Mouse (Mus musculus) layer of hippocampus, adult 9-10 months (tissue): ENCODE results near the gene Hsdl2.
A peak's percentile ranks its signal among the peaks of the same experiment; 100 is the strongest.
"Not testable (repeated sequence)": the region's sequence is repeated elsewhere in the genome, so short reads cannot be mapped to it uniquely, and the experiment has no call there.

Source experiments
- DNase-seq: peaks from one replicate; pipeline ENCODE4 v3.0.0; 2022; ENCODE audit warnings: low spot score

Gene Hsdl2

GRCm38 (mm10) chr4:59581314-59582185 lies at the start of gene Hsdl2:
Gene Hsdl2, plus strand, starts transcription at chr4:59581563.
- DNase-seq: peak; percentile 95

DNA sequence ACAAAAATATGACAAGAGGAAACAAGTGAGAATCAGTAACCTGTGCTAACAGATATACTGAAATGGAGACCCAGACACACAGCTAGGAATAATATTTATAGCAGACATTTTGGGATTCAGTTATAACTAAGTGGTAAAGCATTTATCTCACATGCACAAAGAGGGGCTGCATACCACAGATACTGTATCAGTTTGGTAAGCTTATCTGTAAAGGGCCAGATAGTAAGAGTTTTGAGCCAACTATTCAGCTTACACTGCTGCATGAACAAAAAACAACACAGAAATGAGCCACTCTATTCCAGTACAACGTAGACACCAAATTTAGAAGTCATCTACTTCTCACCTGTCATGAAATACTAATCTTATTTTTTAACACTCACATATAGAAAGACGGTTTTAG lies 48.1 kb upstream of the Hsdl2 start:
- DNase-seq: no peak

DNA sequence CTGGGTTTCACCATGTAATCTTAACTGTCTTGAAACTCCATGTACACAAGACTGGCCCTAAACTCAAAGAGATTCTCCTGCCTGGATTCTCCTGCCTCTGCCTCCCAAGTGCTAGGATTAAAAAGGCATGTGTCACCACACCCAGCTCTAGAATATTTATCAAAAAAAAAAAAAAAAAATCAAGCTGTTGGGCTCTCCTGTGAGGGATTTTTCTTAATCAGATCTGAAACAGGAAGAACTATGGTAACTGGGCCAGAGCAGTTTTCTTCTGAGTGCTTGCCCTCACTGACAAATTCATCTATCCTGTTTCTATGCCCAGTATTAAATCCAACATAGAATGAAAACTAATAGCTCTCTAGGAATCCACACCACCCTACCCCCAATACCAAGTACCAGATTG lies 45.7 kb upstream of the Hsdl2 start:
- DNase-seq: no peak

GRCm38 (mm10) chr4:59536281-59536680 lies 45.1 kb upstream of the Hsdl2 start:
- DNase-seq: no peak

- DNase-seq: no peak
Measured at GRCm38 (mm10) chr4:59543006-59543405, 38.4 kb upstream of the Hsdl2 start.

DNA sequence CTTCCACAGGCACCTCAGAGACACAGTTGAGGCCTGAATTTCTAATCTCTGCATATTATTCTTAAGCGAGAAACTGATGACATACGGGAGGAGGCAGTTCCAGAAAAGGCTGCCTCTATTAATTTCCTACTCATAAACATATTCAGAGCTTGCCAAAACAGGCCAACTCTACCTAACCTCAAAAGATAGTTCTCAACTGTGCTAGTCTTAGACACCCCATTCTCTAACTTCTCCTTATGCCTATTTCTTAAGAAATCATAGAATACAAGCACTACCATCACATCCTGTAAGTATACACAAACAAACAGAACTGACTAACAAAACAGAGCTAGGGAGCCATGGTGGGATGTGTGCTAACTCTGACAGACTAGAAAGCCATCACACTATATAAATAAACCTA lies 36.7 kb upstream of the Hsdl2 start:
- DNase-seq: no peak

DNA sequence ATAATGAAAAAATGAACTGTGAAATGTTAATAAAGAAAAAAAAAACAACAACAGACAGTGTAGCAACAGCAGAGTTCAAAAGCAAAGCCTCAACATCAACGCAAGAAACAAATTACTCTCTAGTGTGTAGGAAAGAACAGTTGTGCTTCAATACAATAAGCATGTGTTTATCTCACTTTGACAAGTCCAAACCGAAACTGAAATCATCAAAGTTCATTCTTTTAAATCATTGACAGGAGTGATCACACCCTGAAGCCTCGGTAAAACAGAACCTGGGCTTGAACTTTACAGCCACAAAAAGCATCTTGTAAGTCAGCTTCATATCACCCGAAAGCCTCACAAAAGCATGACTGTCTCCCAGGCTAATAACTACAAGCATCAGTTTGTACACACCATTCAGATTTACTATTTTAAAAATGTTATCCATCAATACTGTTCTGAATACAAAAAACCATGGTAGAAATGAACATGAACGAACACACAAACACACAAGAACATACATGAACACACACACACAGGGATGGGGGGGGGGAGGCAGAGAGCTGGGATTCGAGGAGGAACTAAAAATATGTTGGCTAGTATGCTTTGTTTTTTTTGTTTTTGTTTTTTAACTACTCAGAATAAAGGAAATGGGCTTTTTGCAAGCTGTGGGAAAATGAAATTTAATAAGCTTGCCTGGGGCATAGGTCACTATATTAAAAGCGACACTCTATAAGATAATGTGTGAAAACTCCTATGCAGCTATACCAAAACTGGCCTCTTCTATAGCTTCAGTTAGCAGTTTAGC lies 34.9 kb upstream of the Hsdl2 start:
- DNase-seq: no peak

DNA sequence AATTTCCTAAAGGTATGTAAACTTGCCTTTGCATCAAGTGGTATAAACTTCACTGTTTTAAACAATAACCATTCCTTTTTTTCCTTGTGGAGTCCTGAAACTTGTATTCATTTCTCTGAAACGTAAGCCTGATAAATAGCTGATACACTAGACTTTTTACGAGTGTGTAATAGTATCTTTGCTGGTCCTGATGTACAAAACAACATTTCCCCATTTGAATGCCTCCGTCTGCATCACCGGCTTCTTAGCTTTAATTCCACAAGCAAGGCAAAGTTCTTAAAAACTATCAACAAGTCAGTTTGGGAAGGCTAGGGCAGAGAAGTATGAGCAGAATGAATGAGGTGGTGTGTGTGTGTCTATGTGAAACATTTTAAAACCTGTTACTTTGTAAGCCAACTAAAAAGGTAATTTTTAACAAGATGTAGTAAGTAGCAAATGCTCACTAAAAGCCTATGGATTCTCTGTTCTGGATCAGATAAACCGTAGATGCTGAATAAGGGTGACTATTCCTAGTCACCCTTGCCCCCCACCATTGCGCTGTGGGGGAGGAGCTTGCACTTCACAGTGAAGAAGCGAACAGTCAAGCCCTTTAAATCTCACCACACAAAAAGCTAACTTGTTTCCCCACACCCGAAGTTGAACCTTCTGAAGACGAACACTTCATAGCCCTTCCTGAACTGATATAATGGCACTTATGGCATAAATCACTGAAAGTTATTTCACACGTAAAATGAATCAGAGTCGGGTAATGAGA lies 34.0 kb upstream of the Hsdl2 start:
- DNase-seq: no peak

DNA sequence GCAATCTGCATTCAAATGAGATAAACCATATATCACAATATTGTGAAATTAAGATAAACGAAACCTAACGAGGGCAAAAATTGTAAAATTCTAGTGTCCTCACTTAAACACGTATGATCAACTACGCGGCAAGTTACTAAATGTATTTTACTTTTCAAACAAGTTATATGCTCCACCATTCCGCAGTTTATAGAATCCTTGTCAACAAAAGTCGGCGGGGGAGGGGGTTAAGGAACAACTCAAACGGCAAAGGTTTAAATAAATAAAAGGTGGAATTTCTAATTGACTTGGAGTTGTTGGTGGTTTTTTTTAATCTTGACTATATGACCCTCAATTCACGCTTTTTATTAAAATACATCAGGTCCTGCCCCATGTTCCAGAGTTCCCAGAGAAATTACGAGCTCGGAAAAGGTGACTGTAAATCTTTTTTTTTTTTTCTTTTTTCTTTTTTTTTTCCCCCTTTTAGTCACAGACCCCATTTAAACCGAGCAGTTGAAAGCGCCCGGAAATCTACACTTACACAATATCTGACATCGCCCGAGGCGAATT lies 33.3 kb upstream of the Hsdl2 start:
- DNase-seq: no peak

GRCm38 (mm10) chr4:59548560-59549174 lies 32.7 kb upstream of the Hsdl2 start:
- DNase-seq: no peak

GRCm38 (mm10) chr4:59549175-59549976 lies 32.0 kb upstream of the Hsdl2 start, which contains the start of gene Ptbp3:
Gene Ptbp3, minus strand, starts transcription at chr4:59549364.
- DNase-seq: peak; percentile 57

DNA sequence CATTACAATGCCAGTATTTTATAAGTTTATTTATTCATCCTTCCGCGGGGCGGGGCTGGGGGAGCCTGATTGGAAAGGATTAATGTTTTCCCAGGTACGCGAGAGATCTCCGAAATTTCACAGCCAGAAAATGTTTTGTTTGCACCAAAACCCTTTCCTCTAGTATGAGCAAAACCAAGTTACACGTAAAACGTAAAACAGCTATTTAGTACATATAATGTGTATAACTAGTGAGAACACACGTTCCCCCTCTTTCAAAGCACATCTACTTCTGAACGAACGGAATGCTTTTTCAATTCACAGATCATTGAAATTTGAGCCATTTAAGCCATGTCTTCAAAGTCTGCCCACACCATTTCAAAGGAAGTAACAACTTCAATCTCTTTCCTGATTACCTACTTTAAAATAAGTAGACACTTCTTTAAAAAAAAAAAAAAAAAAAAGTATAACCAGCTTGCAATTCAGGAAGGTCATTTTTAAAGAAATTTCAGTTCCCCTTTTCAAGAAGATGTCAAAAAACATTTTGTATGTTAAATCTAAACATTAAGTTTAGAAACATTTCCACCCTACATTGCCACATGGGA lies 31.3 kb upstream of the Hsdl2 start:
- no peak for DNase-seq

DNA sequence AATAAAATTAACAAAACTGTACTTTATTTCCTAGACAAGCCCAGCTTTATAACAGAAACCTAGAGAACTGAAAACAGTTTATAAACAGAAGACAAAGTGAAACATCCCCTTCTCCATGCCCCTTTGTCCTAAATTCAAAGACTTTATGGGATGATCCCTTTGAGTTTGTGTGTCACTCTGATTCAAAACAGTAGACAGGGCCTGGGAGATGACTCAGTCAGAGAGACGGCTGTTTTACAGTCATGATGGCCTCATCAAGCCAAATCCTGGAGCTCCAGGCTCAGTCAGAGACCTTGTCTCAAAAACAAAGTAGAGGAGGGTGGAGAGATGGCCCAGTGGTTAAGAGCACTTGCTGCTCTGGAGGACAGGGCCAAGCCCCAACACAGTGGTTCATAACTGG lies 29.5 kb upstream of the Hsdl2 start:
- no peak for DNase-seq

GRCm38 (mm10) chr4:59552835-59553234 lies 28.5 kb upstream of the Hsdl2 start:
- no peak for DNase-seq

GRCm38 (mm10) chr4:59553576-59553975 lies 27.8 kb upstream of the Hsdl2 start:
- DNase-seq: no peak

GRCm38 (mm10) chr4:59555177-59555576 lies 26.2 kb upstream of the Hsdl2 start:
- no peak for DNase-seq

DNA sequence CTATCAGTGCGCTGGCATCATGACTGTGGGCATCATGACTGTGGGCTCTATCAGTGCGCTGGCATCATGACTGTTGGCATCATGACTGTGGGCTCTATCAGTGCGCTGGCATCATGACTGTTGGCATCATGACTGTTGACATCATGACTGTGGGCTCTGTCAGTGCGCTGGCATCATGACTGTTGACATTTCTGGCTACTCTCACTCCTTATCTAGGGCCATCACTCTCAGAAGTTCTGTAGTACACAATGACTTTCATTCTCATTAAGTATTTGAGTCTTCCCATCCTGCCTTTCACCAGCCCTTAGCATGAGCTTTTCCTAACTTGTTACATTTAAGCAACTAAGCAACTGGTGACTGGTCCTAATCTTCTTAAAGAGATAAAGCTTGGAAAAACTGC lies 24.0 kb upstream of the Hsdl2 start:
- not testable (repeated sequence) for DNase-seq

GRCm38 (mm10) chr4:59558096-59558720 lies 23.2 kb upstream of the Hsdl2 start:
- DNase-seq: no peak

DNA sequence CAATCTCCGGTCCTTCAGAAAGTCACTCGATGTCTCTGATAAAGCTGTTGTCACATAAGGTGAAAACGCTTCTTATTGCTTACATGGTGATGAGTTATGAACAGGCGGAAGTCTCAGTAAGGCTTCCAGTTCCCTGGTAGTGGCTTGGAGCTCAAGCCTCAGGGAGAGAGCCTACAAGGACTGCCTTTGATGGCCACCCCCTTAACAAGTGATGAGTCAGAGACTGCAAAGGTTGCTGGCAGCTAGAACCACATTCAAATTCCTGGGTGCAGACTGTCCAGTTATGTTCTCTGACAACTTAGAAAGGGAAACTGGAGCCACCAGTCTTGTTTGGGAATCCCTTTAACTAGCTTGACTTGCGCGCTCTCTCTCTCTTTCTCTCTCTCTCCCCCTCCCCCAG lies 21.2 kb upstream of the Hsdl2 start:
- DNase-seq: no peak

DNA sequence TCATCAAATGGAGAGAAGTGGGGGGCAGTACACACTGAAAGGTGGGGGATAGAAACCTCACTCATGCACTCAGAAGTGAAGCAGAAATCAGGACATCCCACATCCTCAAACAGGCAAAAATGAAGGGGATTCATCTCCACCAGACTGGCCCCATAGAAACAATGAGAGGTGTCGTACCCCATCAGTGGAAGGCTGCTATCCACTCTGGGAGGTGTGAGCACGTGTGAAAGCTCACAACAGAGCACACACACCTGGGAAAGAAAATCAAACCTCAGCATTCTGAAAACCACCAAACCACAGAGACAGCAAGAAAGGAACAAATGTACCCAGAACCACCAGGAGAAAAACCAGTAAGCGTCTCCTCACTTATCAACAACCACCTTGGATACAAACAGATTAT lies 17.2 kb upstream of the Hsdl2 start:
- no peak for DNase-seq
